Mouse (Mus musculus): ENCODE data around the gene Rack1. TPM values are rescaled to one million over a fixed set of nuclear protein-coding genes. Genes with fewer than 3 reads are reported as not detected.
A peak's percentile ranks its signal among the peaks of the same experiment; 100 is the strongest.

The Rack1 gene
- 1,452 and 1,675 TPM in 2 replicates for total RNA-seq (2017)

- ATAC-seq (replicated peaks in 1 of 2; ENCODE audit: insufficient read depth in 1 of 2, low FRiP score in 2 of 2, low TSS enrichment in 1 of 2, low read depth in 1 of 2, poor library complexity in 2 of 2, severe bottlenecking in 2 of 2) = peak; percentile 89 to 92
These were observed at the start of gene Rack1 for GRCm38 (mm10) chr11:48799921-48800701. Rack1 (plus strand) TSS chr11:48800332.

GRCm38 (mm10) chr11:48750428-48750827 lies 49.7 kb upstream of the Rack1 start:
- no peak for ATAC-seq (replicated peaks in 1 of 2; ENCODE audit: insufficient read depth in 1 of 2, low FRiP score in 2 of 2, low TSS enrichment in 1 of 2, low read depth in 1 of 2, poor library complexity in 2 of 2, severe bottlenecking in 2 of 2)

GRCm38 (mm10) chr11:48753534-48753933 lies 46.6 kb upstream of the Rack1 start:
- peak in 1 of 2 experiments; percentile 56; a peak in 2 of 4 replicates for ATAC-seq (replicated peaks in 1 of 2; ENCODE audit: insufficient read depth in 1 of 2, low FRiP score in 2 of 2, low TSS enrichment in 1 of 2, low read depth in 1 of 2, poor library complexity in 2 of 2, severe bottlenecking in 2 of 2)

- ATAC-seq (replicated peaks in 1 of 2; ENCODE audit: insufficient read depth in 1 of 2, low FRiP score in 2 of 2, low TSS enrichment in 1 of 2, low read depth in 1 of 2, poor library complexity in 2 of 2, severe bottlenecking in 2 of 2) = no peak
These were observed 41.1 kb upstream of the Rack1 start for GRCm38 (mm10) chr11:48759021-48759420.

GRCm38 (mm10) chr11:48764119-48764518 lies 36.0 kb upstream of the Rack1 start:
- no peak for ATAC-seq (replicated peaks in 1 of 2; ENCODE audit: insufficient read depth in 1 of 2, low FRiP score in 2 of 2, low TSS enrichment in 1 of 2, low read depth in 1 of 2, poor library complexity in 2 of 2, severe bottlenecking in 2 of 2)

- no peak for ATAC-seq (replicated peaks in 1 of 2; ENCODE audit: insufficient read depth in 1 of 2, low FRiP score in 2 of 2, low TSS enrichment in 1 of 2, low read depth in 1 of 2, poor library complexity in 2 of 2, severe bottlenecking in 2 of 2)
These were observed 32.8 kb upstream of the Rack1 start for GRCm38 (mm10) chr11:48767195-48767876.

GRCm38 (mm10) chr11:48771691-48772090 lies 28.4 kb upstream of the Rack1 start:
- ATAC-seq (replicated peaks in 1 of 2; ENCODE audit: insufficient read depth in 1 of 2, low FRiP score in 2 of 2, low TSS enrichment in 1 of 2, low read depth in 1 of 2, poor library complexity in 2 of 2, severe bottlenecking in 2 of 2) = peak; percentile 57 to 74

GRCm38 (mm10) chr11:48774443-48775298 lies 25.5 kb upstream of the Rack1 start:
- ATAC-seq (replicated peaks in 1 of 2; ENCODE audit: insufficient read depth in 1 of 2, low FRiP score in 2 of 2, low TSS enrichment in 1 of 2, low read depth in 1 of 2, poor library complexity in 2 of 2, severe bottlenecking in 2 of 2) = 0 out of 4 replicates have a peak, but pooled peaks have one; percentile 32 to 44

GRCm38 (mm10) chr11:48775483-48775882 lies 24.6 kb upstream of the Rack1 start:
- peak in 1 of 2 experiments; percentile 43; a peak in 1 of 4 replicates for ATAC-seq (replicated peaks in 1 of 2; ENCODE audit: insufficient read depth in 1 of 2, low FRiP score in 2 of 2, low TSS enrichment in 1 of 2, low read depth in 1 of 2, poor library complexity in 2 of 2, severe bottlenecking in 2 of 2)

- ATAC-seq (replicated peaks in 1 of 2; ENCODE audit: insufficient read depth in 1 of 2, low FRiP score in 2 of 2, low TSS enrichment in 1 of 2, low read depth in 1 of 2, poor library complexity in 2 of 2, severe bottlenecking in 2 of 2) = 0 out of 4 replicates have a peak, but pooled peaks of 1 of the 2 experiments have one; percentile 21
These were observed 23.5 kb upstream of the Rack1 start for GRCm38 (mm10) chr11:48776664-48777063.

- ATAC-seq (replicated peaks in 1 of 2; ENCODE audit: insufficient read depth in 1 of 2, low FRiP score in 2 of 2, low TSS enrichment in 1 of 2, low read depth in 1 of 2, poor library complexity in 2 of 2, severe bottlenecking in 2 of 2) = no peak
These were observed 22.8 kb upstream of the Rack1 start for GRCm38 (mm10) chr11:48777303-48777702.

GRCm38 (mm10) chr11:48779450-48779849 lies 20.7 kb upstream of the Rack1 start:
- ATAC-seq (replicated peaks in 1 of 2; ENCODE audit: insufficient read depth in 1 of 2, low FRiP score in 2 of 2, low TSS enrichment in 1 of 2, low read depth in 1 of 2, poor library complexity in 2 of 2, severe bottlenecking in 2 of 2) = peak; percentile 46 to 51; a peak in 2 of 4 replicates

GRCm38 (mm10) chr11:48782243-48782642 lies 17.9 kb upstream of the Rack1 start:
- no peak for ATAC-seq (replicated peaks in 1 of 2; ENCODE audit: insufficient read depth in 1 of 2, low FRiP score in 2 of 2, low TSS enrichment in 1 of 2, low read depth in 1 of 2, poor library complexity in 2 of 2, severe bottlenecking in 2 of 2)

- ATAC-seq (replicated peaks in 1 of 2; ENCODE audit: insufficient read depth in 1 of 2, low FRiP score in 2 of 2, low TSS enrichment in 1 of 2, low read depth in 1 of 2, poor library complexity in 2 of 2, severe bottlenecking in 2 of 2) = peak; percentile 92
These were observed 12.5 kb upstream of the Rack1 start for GRCm38 (mm10) chr11:48787455-48788211.

GRCm38 (mm10) chr11:48788311-48789089 lies 11.6 kb upstream of the Rack1 start:
- ATAC-seq (replicated peaks in 1 of 2; ENCODE audit: insufficient read depth in 1 of 2, low FRiP score in 2 of 2, low TSS enrichment in 1 of 2, low read depth in 1 of 2, poor library complexity in 2 of 2, severe bottlenecking in 2 of 2) = peak; percentile 51 to 64

GRCm38 (mm10) chr11:48789215-48789614 lies 10.9 kb upstream of the Rack1 start:
- ATAC-seq (replicated peaks in 1 of 2; ENCODE audit: insufficient read depth in 1 of 2, low FRiP score in 2 of 2, low TSS enrichment in 1 of 2, low read depth in 1 of 2, poor library complexity in 2 of 2, severe bottlenecking in 2 of 2) = no peak

Measured in hematopoietic stem cell, adult 5-6 weeks (primary cell).